Mouse (Mus musculus) testis, adult 2 months (tissue): ENCODE results near the gene Spaca4.

ENCODE experiments used
- CTCF ChIP-seq: fragments of 200-500 bp; IDR thresholded peaks from 2 replicates; pipeline ENCODE4 v1.5.1; 2012; ENCODE audit warnings: low read depth, mild to moderate bottlenecking, inconsistent platforms, low read length, moderate library complexity; ENCODE audit not compliant: control insufficient read depth, insufficient read depth, insufficient replicate concordance
- POLR2A ChIP-seq: fragments of 200-500 bp; IDR thresholded peaks from 2 replicates; pipeline ENCODE4 v1.6.1; 2012; ENCODE audit warnings: low read depth, mild to moderate bottlenecking, inconsistent platforms, low read length, moderate library complexity; ENCODE audit not compliant: control insufficient read depth

DNA sequence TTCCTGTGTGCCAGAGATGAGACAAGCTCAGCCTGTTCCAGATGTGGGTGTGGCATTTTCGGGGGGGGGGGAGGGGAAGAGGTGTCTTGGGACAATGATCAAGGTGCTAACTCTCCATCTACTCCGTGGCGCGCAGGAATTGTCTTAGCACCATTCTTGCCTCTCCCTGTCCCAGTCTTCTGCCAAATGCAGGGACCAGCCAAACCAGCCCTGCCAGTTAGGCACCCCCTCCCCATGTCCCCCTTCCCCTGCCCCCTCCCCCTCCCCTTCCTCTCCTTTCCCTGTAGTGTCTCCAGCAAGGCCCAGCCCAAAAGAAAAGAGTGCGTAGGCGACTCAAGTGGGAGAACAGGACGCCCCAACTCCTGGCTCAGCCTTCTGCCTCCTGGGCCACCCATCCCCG lies 41.2 kb upstream of the Spaca4 start:
- TF ChIP-seq CTCF (no peak), POLR2A (no peak)
